Mouse (Mus musculus): ENCODE measurements around the gene H2afx.

GRCm38 (mm10) chr9:44288959-44289291, 45.6 kb upstream of the H2afx start:
- TF ChIP-seq CTCF (IDR thresholded peaks at IDR 0.05; ENCODE audit: low read depth) (no peak), EP300 (IDR thresholded peaks at IDR 0.05; ENCODE audit: low read depth) (no peak)

Data from liver, postnatal 0 days (tissue).